Mouse (Mus musculus): ENCODE results near the gene Rab44.

Gene Rab44

DNA sequence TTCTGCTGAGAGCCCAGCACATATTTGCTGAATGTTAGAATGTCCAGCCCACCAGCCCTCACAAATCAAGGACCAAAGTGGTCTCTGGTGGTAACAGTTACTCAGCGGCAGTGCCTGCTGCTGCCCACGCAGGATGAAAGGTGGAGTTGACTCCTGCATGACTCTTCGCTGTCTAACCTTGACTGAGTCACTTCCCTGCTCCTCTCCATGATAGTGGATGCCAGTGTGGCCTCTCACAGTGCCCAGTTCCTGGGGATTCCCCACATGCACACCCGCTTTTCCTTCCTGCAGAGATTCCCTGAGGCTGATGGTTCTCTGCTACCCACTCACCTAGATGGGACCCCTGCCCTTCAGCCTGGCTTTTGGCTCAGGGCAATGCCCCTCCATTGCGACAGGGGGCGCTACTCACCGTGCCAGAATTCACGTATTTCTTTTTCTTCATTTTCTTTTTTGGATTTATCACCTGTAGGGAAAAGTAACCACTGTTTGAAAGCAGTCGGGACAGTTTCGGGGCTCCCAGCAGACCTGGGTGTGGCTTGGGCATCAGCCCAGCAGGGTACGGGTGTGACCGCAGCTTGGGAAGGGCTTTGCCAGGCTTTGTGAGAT is 55.2 kb downstream of the Rab44 start:
- DNase-seq (ENCODE audit: low spot score): peak; percentile 32

DNA sequence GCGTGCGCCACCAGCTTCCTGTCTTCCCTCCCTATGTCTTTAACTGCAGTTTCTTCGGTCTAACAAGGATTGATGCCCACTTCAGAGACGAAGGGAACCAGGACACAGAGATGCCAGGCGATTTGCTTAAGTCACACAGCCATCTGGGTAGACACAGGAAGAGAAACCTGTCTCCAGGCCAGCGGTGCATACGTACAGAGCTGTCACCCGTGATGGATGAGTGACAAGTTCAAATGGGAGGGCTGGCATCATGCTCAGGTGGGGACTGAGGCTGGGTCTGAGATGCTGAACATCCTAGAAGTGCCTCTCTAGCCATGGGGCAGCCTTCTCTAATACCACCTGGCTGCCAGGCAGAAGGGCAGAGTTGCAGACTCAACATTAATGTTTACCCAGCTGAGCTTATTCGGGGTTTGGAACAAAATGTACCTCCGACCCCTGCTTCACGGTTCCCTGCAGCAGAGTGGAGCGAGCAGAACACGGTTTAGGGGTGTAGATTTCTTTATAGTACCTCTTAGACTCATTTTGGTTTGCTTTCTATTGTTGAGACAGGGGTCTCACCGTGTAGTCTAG is 56.6 kb downstream of the Rab44 start:
- no peak for DNase-seq (ENCODE audit: low spot score)

DNA sequence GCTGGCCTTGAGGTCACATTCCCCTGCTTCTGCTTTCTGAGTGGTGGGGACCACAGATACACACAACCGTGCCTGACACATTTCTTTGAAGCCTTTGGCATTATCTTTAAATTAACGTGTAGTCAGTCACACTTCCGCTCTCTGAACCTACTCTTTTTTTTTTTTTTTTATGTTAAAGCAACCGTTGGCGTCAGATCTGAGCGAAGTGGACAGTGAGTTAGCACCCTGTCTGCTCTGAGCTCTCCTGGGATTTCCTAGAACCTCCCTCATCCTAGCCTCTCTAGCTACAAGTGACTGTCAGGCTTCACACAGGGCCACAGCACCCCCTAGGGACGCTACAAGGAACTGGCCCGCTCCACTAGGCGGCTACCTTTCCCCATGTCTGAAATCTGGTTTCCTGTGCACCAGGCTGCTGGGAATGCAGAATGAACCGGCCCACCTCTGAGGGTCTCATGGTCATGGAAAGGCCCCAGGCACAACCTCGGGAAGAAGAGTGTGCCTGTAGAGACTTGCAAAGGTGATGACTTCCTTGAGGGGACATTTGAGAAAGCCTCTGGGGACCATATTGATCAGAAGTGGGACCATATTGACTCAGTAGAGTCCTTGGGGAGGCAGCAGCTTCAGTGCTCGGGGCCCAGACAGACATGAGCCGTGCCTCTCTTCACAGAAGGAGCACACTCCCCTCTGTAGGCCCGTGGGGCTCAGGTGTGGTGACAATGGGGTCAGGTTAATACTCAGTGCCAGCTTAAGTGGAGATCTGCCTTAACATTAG is 57.2 kb downstream of the Rab44 start:
- peak; percentile 88 for DNase-seq (ENCODE audit: low spot score)

DNA sequence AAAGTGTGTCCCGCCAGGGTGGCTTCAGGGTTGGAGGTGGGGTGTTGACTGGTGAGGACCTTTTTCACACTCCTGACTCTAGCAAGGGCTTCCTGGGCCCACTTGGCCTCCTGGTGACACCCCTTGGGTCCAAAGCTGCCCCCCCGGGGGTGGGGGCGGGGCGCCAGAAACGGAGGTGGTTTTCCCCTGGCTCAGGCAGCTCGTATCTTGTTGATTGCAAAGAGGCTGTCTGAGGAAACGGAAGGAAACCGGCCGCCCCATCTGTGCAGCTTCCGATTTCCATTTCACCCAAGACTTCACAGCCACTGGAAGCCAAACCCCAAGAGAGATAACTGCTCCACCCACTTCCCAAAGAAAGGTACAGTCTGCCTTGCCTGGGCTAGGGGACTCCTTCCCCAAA is 58.1 kb downstream of the Rab44 start:
- no peak for DNase-seq (ENCODE audit: low spot score)

DNA sequence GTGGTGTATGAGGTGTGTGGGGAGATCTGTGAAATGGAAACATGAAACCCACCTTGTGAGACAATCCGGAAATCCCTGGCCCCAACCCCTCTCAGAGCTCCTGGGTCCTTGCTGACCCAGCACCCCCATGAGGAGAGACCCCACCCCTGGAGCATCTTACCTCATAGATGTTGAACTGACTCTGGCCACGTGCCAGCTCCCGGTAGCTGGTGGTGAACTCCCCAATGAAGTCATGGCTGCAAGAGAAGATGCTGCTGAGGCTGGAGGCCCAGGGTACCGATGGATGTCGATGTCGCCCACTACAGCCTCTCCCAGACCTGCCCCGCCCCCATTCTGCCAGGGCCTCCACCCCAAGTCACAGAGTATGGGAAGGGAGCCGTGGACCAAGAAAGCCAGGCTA is 59.2 kb downstream of the Rab44 start:
- no peak for DNase-seq (ENCODE audit: low spot score)

DNA sequence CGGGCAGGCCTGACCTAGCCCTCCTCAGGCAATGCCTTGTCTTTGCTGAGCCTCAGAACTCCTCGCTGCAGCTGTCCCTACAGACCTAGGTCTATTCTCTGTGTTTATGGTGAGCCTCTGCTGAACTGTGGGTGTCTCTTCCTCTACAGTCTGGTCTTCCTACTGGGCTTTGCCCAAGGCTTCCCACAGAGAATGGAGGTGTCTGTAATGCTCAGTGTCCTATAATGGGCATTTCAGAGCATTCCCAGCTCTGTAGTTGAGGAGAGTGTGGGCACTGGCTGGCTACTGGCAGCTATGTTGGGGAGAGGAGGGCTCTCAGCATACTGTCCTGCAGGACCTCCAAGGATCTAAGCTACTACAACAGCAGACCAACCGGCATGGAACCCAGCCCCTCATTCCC is 61.7 kb downstream of the Rab44 start:
- DNase-seq (ENCODE audit: low spot score): no peak

DNA sequence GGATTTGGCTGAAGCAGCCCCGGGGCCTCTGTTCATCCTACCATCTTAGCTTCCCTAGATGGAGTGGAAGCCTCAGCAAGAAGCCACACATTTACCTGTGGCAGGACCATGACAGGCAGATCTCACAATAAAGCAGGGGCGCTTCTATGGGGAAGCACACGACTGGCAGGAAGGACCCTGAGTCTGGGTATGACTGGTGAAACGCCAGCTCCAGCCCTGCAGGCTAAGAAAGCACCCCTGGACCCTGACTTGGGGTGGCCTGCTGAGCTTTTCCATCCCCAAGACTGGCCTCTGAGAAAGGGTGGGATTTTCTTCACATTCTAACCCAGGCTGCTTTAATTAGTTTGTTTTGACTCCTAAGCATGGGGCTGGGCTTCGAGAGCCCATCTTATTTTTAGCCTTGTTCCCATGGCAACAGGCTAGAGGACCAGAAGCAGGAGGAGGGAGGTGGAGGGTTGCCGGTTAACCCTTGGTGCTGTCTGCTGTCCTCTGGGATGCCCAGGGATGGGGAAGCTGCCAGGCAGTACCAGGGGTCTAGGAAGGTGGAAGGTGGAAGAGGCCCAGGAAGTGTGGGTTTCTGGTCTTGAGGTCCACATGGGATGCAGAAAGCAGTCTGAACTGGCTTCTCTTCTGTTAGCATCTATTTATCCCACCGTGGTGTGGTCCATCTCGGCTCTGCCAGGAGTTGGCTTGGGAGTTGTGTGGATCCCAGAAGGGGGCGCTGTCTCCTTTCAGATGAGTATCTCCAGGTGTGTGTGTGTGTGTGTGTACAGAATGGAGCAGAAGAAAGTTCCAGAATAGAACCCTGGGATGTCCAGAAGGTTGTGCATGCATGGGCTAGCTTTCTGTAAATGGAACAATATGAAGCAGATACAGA is 62.7 kb downstream of the Rab44 start:
- peak; percentile 77 for DNase-seq (ENCODE audit: low spot score)

DNA sequence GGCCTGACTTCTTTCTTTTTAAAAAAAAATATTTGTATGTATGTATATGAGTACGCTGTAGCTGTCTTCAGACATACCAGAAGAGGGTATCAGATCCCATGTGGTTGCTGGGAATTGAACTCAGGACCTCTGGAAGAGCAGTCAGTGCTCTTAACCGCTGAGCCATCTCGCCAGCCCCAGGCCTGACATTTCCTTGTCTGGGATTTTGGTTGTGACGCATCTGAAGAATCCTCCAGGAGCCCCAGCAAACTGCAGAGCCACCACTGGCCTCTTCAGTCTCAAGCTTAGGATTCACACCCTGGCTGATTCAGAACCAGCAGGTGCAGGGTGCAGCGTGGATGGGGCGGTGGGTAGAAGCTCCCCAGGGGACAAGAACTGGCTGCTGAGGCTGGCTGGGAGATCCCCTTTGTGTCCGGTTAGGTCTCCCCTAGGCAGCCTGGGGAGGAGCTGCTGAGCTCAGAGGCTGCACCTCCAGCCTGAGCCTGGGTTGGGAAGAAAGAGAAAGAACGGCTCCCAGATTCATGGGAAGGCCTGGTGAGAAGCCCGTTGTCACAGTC is 64.6 kb downstream of the Rab44 start:
- DNase-seq (ENCODE audit: low spot score): no peak

DNA sequence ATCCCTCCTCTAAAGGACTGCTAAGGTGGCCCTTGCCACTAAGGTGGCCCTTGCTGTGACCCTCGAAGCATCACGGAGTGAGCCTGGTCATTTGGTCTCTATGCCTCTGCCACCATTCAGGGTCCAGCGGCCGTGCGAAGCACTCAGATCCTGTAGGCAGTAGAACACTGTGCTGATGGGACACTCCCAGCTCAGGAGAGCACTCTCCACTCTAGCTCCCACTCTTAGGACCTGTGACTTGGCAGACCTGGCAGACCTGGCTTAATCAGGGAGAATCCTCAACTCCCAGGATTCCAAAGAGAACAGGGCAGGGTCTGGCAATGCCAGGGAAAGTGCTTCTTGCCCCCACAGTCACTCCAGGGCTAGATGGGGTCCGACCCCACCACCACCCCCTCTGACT is 66.0 kb downstream of the Rab44 start:
- no peak for DNase-seq (ENCODE audit: low spot score)

DNA sequence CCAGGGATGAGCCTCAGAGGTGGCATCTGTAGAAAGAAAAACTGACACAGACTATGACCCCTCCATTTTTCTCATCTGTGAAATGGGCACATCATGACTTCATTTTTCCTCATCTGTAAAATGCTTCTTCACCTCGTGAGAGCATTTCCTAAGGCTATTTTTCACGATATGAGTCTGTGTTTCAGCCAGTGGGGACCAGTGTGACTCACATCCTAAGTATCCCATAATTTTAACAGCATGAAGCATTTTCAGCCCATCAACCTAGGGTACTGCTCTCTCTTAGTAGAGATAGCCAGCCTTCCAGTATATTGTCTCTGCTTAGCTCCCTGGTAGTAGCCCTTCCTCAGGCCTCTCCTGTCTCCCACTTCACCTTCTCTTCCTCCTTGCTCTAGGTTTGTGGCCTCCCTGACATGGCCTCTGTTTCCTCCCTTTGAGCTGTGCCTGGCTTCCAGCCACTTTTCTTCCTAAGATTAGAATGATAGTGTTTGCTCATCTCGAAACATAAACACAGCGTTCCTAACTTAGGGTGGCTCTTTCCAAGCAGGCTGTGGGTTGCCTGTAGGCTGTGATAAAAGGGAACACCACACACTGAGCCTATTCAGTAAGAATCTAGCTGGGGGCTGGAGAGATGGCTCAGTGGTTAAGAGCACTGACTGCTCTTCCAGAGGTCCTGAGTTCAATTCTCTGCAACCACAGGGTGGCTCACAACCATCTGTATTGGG is 66.6 kb downstream of the Rab44 start:
- DNase-seq (ENCODE audit: low spot score): no peak

DNA sequence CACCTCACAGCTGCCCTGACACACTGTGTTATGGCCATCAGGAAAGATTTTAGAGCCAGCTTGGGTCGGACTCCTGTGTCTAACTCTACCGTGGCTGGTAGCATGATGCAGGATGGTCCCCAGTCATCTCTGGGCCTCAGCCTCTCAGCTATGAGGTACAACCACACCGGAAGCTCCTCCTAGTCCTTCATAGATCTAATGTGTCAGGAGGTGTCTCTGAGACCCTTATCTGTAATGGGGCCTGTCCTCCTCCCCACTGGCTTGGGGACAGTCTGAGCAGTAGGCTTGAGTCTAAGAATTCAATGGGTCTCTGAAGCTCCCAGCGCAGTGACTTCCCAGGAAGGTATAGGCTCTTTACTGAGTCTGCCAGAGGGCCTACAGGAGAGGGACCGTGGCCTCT is 67.8 kb downstream of the Rab44 start:
- no peak for DNase-seq (ENCODE audit: low spot score)

DNA sequence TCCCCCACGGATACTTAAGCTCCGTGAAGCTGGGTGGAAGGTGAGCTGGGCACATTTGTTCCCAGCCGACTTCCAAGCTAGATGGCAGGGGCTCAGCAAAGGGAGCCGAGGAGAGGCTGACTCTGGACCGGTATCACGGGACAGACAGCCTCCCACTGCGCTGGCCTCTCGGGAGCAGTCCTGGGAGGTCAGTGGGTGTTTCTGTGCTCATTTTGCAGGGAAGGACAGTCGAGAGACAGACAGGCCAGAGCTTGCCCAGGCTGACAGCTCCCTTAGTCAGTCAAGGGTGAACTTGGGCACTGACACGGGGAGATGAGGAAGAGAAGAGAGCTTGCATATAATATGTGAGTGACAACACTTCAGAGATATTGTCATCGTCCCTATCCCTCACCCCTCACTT is 69.2 kb downstream of the Rab44 start:
- peak; percentile 42 for DNase-seq (ENCODE audit: low spot score)

DNA sequence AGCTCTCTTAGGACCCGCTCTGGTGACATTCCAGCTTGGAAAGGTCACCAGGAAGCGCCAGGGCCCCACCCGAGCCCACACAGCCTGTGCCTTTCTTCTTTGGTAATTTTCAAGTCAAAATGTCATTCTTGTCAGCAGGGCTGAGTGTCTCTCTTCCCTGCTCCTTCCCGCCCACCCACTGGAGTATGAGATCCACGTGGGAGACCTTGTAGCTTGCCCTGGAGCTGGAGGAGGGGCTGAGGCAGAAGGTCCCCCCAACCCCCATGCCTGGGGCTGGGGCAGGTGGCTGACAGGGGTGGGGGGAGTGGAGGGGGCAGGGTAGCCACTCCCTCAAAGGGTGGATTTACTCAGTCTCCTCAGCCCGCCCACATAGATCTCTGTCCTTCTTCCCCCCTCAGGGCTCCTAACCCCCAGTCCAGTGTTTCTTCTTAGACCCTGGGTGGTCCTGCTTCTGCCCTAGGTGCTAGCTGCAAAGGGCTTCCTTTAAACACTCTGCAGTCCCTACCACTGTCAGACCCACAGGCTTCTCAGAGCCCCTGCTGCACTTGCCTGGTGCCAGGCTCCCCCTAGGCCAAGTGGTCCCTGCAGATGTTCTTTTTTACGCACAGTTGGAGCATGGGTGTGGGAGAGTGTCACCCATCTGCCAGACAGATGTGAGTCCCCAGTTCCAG is 71.6 kb downstream of the Rab44 start:
- no peak for DNase-seq (ENCODE audit: low spot score)

DNA sequence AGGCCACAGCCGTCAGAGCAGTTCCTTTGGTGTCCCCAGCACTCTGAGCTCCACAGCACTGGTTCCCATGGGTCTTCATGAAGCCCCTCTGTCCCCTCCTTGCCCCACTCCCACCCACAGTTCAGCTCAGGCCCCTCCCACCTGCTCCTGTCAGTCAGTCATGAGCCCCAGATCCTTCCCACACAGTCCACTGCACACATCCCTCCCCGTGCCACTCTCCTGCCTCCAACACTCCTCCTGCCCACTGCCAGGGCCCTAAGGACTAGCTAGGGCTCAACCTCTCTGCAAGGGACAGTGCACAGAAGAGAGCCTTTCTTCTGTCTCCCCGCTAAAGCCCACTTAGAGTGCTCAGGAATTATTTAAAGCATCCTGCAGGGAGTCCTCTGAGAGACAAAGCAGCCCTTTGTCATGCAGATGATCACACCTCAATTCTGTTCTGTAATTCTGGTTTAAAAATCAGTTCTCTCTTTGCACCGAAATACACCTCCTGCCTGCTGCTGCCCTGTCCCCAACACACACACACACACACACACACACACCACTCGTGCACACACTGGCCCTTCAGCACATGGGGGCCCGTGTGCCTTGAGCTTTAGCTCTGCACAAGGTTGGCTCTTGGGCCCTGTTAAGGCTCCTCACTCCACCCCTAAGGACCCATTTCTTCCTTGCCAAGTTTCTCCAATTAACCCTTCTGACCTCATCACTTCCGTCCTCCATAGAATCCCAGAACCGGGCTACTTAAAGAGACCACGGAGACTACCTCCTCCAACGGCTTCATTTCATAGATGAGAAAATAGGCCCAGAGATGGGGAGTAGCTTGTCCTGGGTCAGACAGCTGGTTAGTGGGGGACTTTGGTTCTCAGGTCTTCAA is 73.3 kb downstream of the Rab44 start:
- DNase-seq (ENCODE audit: low spot score): no peak

DNA sequence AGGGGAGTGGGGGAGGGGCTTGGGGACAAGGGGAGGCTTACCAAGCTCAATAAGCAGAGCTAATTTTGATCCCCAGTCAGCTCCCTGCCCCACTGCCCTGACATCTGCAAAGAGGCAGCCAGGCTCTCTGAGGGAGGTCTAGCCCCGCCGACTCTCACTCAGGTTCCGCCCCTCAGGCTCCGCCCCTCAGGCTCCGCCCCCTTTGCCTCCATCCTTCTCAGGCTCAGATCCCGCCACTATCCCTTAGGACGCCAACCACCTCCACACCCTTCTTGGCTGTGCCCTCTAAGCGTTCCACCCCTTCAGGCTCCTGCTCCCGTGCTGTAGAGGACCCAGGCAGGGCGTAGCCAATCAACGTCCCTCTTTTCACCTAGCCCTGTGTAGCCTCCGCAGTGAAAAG is 75.0 kb downstream of the Rab44 start:
- no peak for DNase-seq (ENCODE audit: low spot score)

DNA sequence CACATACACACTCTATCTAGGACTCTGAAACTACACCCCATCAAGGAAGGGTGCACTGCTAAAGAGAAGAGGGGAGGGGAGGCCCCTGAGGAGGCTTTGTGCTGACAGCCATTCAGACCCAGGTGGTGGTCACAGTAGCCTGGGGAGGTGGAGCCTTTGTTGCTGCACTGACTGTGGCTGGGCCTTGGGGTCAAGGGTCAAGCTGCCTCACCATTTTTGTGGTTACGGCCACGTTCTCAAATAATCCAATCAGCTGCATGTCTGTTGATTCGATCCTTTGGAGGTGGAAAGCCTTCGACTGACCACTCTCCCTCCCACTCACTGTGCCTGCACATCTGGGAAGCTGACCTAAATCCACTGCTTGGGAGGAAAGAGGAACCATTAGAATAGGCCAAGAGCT is 81.6 kb downstream of the Rab44 start:
- no peak for DNase-seq (ENCODE audit: low spot score)

Data from urinary bladder, postnatal 14 days (tissue).